Mouse (Mus musculus): ENCODE measurements at regions not wholly inside any gene's neighbourhood (a gene's known extent, or its start where the extent isn't known, plus 50 kb on each side); places are given as distances from the start of the nearest gene placed in this dataset.
A peak's percentile ranks its signal among the peaks of the same experiment; 100 is the strongest.

GRCm38 (mm10) chrX:52668679-52669078, 54.9 kb upstream of the Gpc3 start:
- Histone ChIP-seq H3K4me3 (ENCODE audit: low read depth, low read length) (no peak overlapping the region), H3K36me3 (ENCODE audit: control insufficient read depth, insufficient read depth, low read length) (no peaks in the 10 kb centered on the region), H3K27me3 (ENCODE audit: control insufficient read depth, insufficient read depth, low read length) (no peaks in the 10 kb centered on the region), H3K4me1 (replicated peaks; ENCODE audit: control insufficient read depth, insufficient read depth, low read length) (no peaks in the 10 kb centered on the region), H3K4me2 (ENCODE audit: low read depth, low read length, severe bottlenecking) (no peak overlapping the region), H3K27ac (ENCODE audit: low read depth, low read length) (no peak overlapping the region), H3K9ac (ENCODE audit: low read length) (no peak overlapping the region), H3K9me3 (ENCODE audit: control insufficient read depth, low read length) (no peaks in the 10 kb centered on the region)
- DNase-seq (ENCODE audit: low spot score) (no peak), ATAC-seq (replicated peaks; ENCODE audit: low FRiP score) (no peak)
- 56% methylated on average over 5 of the region's 5 CpGs for WGBS

- DNase-seq (ENCODE audit: low spot score), result peak; percentile 63
- no peak overlapping the region for H3K4me2 ChIP-seq (ENCODE audit: low read depth, low read length, severe bottlenecking)
- no peak overlapping the region for H3K27ac ChIP-seq (ENCODE audit: low read depth, low read length)
- 19% methylated on average over 5 of the region's 5 CpGs for WGBS
- H3K9ac ChIP-seq (ENCODE audit: low read length), result no peak overlapping the region
- H3K4me1 ChIP-seq (replicated peaks; ENCODE audit: control insufficient read depth, insufficient read depth, low read length), result no peaks in the 10 kb centered on the region
- ATAC-seq (replicated peaks; ENCODE audit: low FRiP score), result no peak
- H3K9me3 ChIP-seq (ENCODE audit: control insufficient read depth, low read length), result no peaks in the 10 kb centered on the region
- no peak overlapping the region for H3K4me3 ChIP-seq (ENCODE audit: low read depth, low read length)
- no peaks in the 10 kb centered on the region for H3K36me3 ChIP-seq (ENCODE audit: control insufficient read depth, insufficient read depth, low read length)
- no peaks in the 10 kb centered on the region for H3K27me3 ChIP-seq (ENCODE audit: control insufficient read depth, insufficient read depth, low read length)
These were observed 65.3 kb upstream of the Gpc3 start for GRCm38 (mm10) chrX:52679045-52679444.

GRCm38 (mm10) chrX:52694392-52694791, 80.6 kb upstream of the Gpc3 start:
- no peak overlapping the region for H3K27ac ChIP-seq (ENCODE audit: low read depth, low read length)
- ATAC-seq (replicated peaks; ENCODE audit: low FRiP score), result no peak
- 61% methylated on average over 2 of the region's 2 CpGs for WGBS
- no peaks in the 10 kb centered on the region for H3K9me3 ChIP-seq (ENCODE audit: control insufficient read depth, low read length)
- DNase-seq (ENCODE audit: low spot score), result no peak
- no peak overlapping the region for H3K4me2 ChIP-seq (ENCODE audit: low read depth, low read length, severe bottlenecking)
- no peaks in the 10 kb centered on the region for H3K27me3 ChIP-seq (ENCODE audit: control insufficient read depth, insufficient read depth, low read length)
- H3K36me3 ChIP-seq (ENCODE audit: control insufficient read depth, insufficient read depth, low read length), result no peaks in the 10 kb centered on the region
- H3K9ac ChIP-seq (ENCODE audit: low read length), result no peak overlapping the region
- H3K4me1 ChIP-seq (replicated peaks; ENCODE audit: control insufficient read depth, insufficient read depth, low read length), result no peaks in the 10 kb centered on the region
- H3K4me3 ChIP-seq (ENCODE audit: low read depth, low read length), result no peak overlapping the region

- H3K4me2 ChIP-seq (ENCODE audit: low read depth, low read length, severe bottlenecking), result no peak overlapping the region
- H3K4me3 ChIP-seq (ENCODE audit: low read depth, low read length), result no peak overlapping the region
- no peak for DNase-seq (ENCODE audit: low spot score)
- no peak overlapping the region for H3K27ac ChIP-seq (ENCODE audit: low read depth, low read length)
- H3K4me1 ChIP-seq (replicated peaks; ENCODE audit: control insufficient read depth, insufficient read depth, low read length), result no peaks in the 10 kb centered on the region
- 85% methylated on average over 1 of the region's 1 CpGs for WGBS
- no peaks in the 10 kb centered on the region for H3K36me3 ChIP-seq (ENCODE audit: control insufficient read depth, insufficient read depth, low read length)
- no peak overlapping the region for H3K9ac ChIP-seq (ENCODE audit: low read length)
- no peaks in the 10 kb centered on the region for H3K9me3 ChIP-seq (ENCODE audit: control insufficient read depth, low read length)
- ATAC-seq (replicated peaks; ENCODE audit: low FRiP score), result no peak
- H3K27me3 ChIP-seq (ENCODE audit: control insufficient read depth, insufficient read depth, low read length), result no peaks in the 10 kb centered on the region
These were observed 85.9 kb upstream of the Gpc3 start for GRCm38 (mm10) chrX:52699615-52700014.

- Histone ChIP-seq H3K4me2 (ENCODE audit: low read depth, low read length, severe bottlenecking) (no peak overlapping the region), H3K4me1 (replicated peaks; ENCODE audit: control insufficient read depth, insufficient read depth, low read length) (no peaks in the 10 kb centered on the region), H3K27ac (ENCODE audit: low read depth, low read length) (no peak overlapping the region), H3K36me3 (ENCODE audit: control insufficient read depth, insufficient read depth, low read length) (no peaks in the 10 kb centered on the region), H3K9ac (ENCODE audit: low read length) (no peak overlapping the region), H3K4me3 (ENCODE audit: low read depth, low read length) (no peak overlapping the region), H3K27me3 (ENCODE audit: control insufficient read depth, insufficient read depth, low read length) (no peaks in the 10 kb centered on the region), H3K9me3 (ENCODE audit: control insufficient read depth, low read length) (no peaks in the 10 kb centered on the region)
- WGBS, result 36% methylated on average over 3 of the region's 3 CpGs
- DNase-seq (ENCODE audit: low spot score) (no peak), ATAC-seq (replicated peaks; ENCODE audit: low FRiP score) (no peak)
These were observed 73.5 kb upstream of the Ccdc160 start for GRCm38 (mm10) chrX:52717495-52717894.

- H3K27me3 ChIP-seq (ENCODE audit: control insufficient read depth, insufficient read depth, low read length), result no peaks in the 10 kb centered on the region
- H3K9ac ChIP-seq (ENCODE audit: low read length), result no peak overlapping the region
- 83% methylated on average over 3 of the region's 3 CpGs for WGBS
- H3K9me3 ChIP-seq (ENCODE audit: control insufficient read depth, low read length), result no peaks in the 10 kb centered on the region
- no peak overlapping the region for H3K4me2 ChIP-seq (ENCODE audit: low read depth, low read length, severe bottlenecking)
- no peaks in the 10 kb centered on the region for H3K36me3 ChIP-seq (ENCODE audit: control insufficient read depth, insufficient read depth, low read length)
- no peak overlapping the region for H3K27ac ChIP-seq (ENCODE audit: low read depth, low read length)
- no peak overlapping the region for H3K4me3 ChIP-seq (ENCODE audit: low read depth, low read length)
- DNase-seq (ENCODE audit: low spot score) (no peak), ATAC-seq (replicated peaks; ENCODE audit: low FRiP score) (no peak)
- H3K4me1 ChIP-seq (replicated peaks; ENCODE audit: control insufficient read depth, insufficient read depth, low read length), result no peaks in the 10 kb centered on the region
These were observed 52.9 kb upstream of the Ccdc160 start for GRCm38 (mm10) chrX:52738116-52738515.

All from forebrain, embryonic 11.5 days (tissue).